Mouse (Mus musculus) brain, embryonic 14.5 days (tissue): ENCODE results near the gene Eif4b. TPM values are rescaled to one million over a fixed set of nuclear protein-coding genes. Genes with fewer than 3 reads are reported as not detected.

Source experiments
- DNase-seq: peaks from one replicate; pipeline ENCODE4 v3.0.0-alpha.2; 2011; ENCODE audit warnings: low read depth
- CTCF ChIP-seq: fragments of 200-500 bp; IDR thresholded peaks from 2 replicates; pipeline ENCODE4 v1.5.1; 2012; ENCODE audit warnings: inconsistent platforms, mild to moderate bottlenecking, moderate library complexity, borderline replicate concordance; ENCODE audit not compliant: insufficient read depth, insufficient read length; ENCODE audit errors: extremely low read depth
- POLR2A ChIP-seq: fragments of 200-500 bp; IDR thresholded peaks from 2 replicates; pipeline ENCODE4 v1.6.1; 2012; ENCODE audit warnings: mild to moderate bottlenecking, inconsistent platforms, borderline replicate concordance; ENCODE audit not compliant: poor library complexity, insufficient read depth, insufficient read length, severe bottlenecking; ENCODE audit errors: extremely low read depth
- polyA plus RNA-seq: library from polyadenylated mRNA; depleted of rRNA; stranded (reverse); fragments of >200 nt; gene quantifications from 2 replicates; pipeline ENCODE4 v1.2.3, GENCODE M21; 2012

The Eif4b gene
- polyA plus RNA-seq, 1 experiment: 173 TPM

DNA sequence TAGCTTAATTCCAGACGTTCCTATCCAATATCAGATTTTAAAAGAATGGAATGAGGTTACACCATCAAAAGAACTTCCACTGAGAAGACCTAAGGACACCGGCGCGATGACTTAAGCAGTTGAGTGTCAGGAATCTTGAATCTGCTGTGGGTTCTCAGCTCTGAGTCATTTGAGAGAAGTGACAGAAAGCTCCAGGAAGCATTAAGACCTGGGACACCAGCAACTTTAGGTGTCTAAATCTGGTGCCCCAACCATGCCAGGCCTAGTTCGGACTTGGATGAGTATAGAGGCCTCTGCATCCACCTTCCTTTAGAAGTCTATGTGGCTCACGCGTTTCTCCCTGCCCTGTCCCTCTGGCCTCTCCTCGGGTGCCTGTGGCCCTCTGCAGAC lies 26.2 kb downstream of the Eif4b start:
- DNase-seq: no peak
- TF ChIP-seq CTCF (no peak), POLR2A (no peak)

DNA sequence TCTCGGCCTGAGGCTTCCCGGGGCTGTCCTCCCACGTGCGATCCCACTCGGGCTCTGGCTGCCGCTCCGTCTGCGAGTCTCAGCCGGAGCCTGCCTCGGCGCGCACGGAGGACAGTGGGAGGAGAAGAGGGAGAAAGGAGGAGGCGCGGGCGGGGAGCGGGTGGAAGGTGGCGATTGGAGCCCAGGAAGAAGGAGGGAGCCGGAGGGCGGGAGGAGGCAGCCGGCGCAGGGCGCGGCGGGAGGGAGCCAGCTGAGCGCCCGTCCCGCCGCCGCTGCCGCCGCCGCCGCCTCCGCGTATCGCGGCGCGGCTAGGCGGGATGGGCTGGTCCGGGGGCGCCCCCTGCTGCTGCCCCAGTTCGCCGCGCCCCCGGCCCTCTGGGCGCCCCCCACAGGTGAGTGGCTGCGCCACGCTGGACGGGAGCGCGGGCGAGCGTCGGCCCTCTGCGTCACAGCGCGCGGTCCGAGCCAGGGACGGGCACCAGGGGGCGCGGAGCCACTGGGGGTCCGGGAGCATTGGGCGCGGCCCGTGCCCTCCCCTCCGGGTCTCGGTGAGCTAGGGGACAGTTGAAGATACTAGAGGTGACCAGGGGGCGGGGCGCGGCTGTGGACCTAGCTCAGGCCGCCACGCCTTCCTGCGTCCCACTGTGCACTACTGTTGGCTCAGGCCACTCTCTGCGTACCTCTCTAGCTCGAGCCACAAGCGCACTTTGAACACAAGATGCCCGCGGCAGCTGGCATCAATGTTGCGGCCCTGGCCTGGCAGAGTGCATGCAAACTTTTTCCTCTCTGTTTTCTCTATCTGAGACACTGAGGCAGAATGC lies 26.8 kb downstream of the Eif4b start, which contains the start of gene Tns2:
TSS of gene Tns2 (plus strand) at position 253 of the 821 bp plus-strand sequence.
- TF ChIP-seq CTCF: peak; percentile 33; the same call in 1 of the 2 replicates
- TF ChIP-seq POLR2A: no peak
- DNase-seq: peak; percentile 74

DNA sequence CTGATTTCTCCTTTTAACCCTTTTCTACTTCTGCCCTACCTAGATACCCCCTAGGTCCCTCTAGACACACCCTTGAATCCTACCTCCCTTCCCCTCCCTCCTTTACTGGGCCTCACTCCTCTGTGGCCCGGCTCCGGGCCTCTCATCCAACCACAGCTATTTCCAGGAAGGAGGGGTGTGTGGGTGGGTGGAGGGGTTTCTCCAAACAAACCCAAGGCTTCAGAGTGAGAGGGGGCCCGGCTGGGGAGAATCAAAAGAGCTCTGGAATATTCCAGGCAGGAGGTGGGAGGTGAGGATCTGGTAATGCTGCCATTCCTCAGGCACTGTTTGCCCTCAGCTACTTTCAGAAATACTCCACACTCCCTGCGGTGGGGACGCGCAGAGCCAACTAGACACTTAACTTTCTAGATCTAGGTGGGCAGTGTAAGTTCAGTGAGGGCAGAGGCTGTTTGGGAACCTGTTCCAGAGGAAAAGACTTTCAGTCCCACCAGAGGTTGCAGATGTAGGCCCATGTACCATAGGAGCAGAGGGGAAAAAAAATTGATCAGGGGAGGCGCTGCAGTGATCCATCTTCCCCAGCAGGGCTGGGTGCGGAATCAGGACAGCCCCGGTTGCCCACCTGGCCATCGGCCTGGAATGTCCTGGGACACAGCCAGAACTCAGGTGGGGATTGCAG lies 27.6 kb downstream of the Eif4b start:
- no peak for DNase-seq

DNA sequence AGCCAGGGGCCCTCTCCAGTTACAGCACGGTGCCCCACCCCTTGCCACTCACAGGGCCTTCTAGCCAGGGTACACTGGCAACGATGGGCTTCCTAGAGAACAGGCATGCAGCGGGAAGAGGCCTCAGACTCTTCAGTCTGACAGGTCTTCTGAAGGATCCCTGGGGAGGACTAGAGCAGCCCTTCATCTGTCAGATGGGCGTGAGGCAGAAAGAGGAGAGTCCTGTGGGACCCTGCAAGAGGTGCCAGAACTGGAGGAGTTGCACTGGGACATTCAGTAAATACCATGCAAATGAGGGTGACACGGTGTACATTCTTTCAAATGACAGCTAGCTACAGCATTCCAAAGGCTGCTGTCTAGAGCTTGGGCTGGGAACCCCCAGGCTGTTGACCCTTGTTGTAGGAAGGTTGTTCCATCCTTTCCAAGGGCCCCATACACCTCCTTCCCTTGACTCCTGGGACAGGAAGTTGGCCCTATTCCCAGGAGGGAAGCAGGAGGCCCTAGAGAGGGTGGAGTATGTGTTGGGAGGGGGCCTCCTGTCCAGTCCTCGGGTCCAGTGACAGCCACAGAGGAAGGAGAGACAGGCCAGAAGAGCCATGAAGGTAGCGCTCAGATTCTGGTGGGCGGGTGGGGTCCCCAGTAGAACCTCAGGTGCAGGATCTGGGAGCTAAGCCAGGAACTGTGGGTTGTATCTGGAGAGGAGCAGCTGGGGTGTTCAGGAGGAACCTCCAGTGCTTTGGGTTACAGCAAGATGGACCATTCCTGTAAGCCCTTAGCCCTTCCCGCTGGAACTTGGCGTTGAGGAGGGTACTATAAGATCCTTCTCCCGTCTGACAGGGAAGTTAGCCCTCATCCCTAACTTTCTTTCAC lies 28.3 kb downstream of the Eif4b start:
- peak; percentile 65 for DNase-seq
- no peak for TF ChIP-seq CTCF
- no peak for TF ChIP-seq POLR2A

More for the DNA sequence above, 27.6 kb downstream of the Eif4b start:
- no peak for TF ChIP-seq POLR2A
- TF ChIP-seq CTCF: 0 out of 2 replicates have a peak, but pooled peaks have one; percentile 5

DNA sequence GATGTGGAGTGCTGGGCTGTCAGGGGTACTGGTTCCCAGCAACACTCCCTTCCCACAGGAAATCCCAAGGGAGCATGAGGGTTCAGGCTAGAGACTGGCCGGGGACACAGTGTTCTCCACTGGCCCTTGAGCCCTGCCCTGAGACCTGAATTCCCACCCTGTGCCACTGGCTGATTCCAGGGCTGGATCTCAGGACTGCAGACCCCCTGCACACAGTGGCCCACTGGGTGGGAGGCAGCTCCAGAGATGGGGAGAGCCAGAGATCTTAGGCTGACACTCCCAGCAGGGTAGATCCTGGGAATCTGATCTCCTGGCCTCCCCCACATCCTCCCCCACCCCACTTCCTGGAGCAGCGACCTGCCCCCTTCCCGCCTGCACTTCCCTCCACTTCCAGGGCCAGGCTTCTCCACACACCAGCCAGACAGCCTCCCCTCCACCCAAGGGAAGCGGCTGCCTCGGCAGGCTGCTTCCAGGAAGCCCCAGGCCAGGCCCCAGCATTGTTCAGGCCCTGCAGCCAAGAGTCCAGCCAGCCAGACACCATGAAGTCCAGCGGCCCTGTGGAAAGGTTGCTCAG lies 29.1 kb downstream of the Eif4b start:
- no peak for DNase-seq
- TF ChIP-seq POLR2A (no peak), CTCF (no peak)

DNA sequence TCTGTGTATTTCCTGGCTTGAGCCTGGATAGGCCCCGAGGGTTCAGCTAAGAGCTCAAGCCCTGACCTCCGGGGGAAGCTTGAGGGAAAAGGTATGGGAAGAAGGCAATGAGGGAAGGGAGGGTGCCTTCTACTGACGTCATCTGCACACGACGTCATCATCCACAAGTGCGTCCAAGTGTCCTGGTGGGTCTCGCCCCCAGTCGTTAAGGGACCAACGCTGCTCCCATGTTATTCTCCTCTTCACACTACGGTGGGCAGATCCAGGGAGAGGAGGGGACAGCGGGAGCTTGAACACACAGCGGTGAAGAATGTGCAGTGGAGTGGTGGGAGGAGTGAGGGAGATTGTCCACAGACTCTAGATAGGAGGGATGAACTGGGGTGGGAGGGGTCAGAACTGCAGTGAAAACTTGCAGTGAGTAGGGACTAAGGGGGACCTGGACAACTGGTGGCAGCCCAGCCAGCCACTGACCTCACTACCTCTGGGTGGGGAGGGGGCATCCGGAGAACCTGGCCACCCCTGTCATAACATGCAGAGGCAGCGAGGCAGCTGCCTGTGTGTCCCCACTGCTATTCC lies 29.9 kb downstream of the Eif4b start:
- DNase-seq: no peak
- TF ChIP-seq POLR2A (no peak), CTCF (no peak)

DNA sequence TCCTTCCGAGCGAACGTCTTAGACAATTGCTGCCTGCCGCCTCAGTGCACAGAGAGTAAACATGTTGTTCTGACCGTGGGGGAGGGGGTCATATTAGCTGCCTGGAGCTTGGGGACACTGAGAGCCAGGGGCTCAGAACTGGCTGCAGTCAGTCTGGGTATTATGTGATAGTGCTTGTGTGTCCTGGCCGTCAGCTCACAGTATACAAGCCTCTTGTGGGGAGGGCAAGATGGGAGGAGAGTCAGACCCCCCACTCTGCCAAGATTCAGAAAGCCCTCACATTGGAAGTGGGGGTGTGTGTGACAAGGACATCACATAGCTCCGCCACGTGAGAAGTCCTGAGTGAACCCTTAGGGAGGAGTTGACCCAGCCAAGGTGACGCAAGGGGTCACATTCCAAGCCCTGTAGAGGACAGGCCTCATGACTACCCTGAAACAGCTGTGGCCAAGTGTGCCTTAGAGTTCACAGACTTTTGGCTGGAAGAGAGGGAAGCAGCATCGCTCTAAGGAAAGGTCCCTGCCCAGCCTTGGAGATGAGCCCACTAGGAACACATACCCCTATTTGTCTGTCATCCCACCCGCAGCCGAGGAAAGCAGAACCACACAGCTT lies 30.5 kb downstream of the Eif4b start:
- peak; percentile 53 for DNase-seq
- TF ChIP-seq CTCF (no peak), POLR2A (no peak)

DNA sequence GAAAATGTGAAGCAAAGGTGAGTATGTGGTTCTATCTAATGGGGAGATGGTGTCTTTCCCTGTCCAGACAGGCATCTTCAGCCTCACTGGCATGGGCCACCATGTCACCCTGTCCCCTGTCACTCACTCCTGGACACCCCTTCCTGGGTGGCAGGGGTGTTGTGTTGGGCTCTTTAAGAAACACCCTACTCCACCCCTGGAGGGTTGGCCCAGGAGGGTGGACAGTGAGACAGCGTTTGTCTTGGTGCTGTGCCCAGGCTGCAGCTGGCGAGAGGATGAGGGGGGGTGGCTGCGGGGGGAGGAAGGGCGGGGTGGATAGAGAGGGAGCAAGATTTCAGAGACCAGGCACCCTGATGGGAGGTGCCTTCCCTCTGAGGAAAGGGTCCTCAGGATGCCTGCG lies 31.8 kb downstream of the Eif4b start:
- DNase-seq: no peak
- TF ChIP-seq CTCF (no peak), POLR2A (no peak)

DNA sequence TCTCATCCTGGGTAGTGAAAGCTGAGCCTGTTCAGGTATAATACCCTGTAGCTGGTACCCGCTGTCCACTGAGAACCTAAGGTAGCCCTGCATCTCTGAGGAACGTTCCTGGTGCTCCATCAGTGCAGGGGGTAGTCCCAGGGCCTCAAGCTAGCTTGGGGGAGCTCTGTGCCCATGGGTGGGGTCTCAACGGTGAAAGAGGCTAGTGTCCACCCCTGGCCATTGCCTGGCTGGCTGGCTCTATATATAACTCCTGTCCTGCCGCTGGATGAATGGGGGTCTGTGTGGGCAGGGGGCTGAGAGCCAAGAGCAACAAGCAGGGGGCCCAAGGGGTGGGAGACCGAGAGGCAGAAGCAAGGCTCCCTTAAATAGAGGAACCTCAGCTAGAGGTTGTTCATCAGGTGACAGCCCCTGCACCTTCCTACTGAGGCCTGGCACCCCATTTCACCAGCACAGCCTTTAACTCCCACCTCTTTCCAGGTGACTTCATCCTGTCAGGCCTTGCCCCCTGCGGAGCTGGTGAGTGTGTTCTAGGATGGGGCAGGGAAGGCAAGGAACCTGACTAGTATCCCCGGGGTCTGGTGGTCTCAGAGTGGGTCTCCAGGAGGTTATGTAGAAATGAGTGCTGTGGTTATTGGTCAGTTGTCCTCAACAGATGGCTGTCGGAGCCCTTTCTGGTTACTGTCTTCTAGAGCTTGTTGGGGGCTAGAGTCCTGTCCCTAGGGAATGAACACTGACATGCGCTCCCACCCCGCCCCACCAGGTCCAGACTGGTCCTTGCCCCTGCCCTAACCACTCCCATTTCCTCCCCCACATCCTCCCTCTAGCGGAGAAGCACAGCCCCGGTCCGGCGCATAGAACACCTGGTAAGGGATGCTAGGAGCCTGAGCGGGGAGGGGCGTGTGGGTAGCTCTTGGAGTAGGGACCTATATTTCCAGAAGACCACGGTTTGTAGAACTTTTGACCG lies 32.5 kb downstream of the Eif4b start:
- DNase-seq: no peak

More for the DNA sequence above, 32.5 kb downstream of the Eif4b start:
- TF ChIP-seq CTCF (peak; percentile 16; the same call in 1 of the 2 replicates), POLR2A (no peak)
